Mouse (Mus musculus): ENCODE measurements around the gene Bgn.
"Not testable (repeated sequence)": the region's sequence is repeated elsewhere in the genome, so short reads cannot be mapped to it uniquely, and the experiment has no call there.

The Bgn gene

DNA sequence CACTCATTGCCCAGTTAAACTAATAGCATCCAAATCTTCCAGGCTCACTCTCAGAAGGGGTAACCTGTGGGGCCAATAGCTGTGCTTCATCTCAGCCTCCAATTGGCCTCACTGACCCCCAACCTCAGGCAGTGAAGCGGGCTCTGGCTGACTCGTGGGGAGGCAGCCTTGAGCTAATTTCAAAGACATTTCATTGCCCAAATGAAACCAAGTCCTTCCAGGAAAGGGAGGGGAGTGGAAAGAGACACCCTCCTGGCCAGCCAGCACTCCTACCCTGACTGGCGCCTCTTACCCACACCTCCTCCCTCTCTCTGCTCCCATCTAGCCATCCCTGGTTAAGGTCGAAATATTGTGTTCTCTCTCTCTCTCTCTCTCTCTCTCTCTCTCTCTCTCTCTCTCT, 6.8 kb downstream of the Bgn start:
- in situ Hi-C loops (cut with MboI, MseI): no loop called here

DNA sequence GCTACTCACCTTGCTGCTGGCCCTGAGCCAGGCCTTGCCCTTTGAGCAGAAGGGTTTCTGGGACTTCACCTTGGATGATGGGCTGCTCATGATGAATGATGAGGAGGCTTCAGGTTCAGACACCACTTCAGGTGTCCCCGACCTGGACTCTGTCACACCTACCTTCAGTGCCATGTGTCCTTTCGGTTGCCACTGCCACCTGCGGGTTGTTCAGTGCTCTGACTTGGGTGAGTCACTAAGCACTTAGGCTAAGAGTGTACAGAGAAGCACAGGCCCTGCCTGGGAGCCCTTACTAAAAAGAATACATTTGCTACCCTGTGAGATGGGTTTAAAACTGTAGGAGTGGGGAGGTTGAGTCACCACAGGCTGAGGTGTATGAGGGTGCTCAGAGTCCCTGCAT, 7.4 kb downstream of the Bgn start:
- in situ Hi-C loops (cut with MboI, MseI): no loop called here

DNA sequence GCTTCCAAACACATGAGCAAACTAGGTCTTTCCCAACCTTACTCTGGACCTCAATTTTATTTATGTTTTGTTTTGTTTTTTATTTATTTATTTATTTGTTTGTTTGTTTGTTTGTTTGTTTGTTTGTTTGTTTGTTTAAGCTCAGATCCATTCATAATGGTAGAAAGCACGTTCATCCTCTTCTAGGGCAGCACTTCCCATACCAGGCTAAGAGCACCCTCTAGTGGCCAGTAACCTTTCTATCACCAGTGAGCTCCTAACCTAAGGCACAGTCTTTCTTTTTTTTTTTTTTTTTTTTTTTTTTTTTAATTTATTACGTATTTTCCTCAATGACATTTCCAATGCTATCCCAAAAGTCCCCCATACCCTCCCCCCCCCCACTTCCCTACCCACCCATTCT, 10.2 kb downstream of the Bgn start:
- in situ Hi-C loops (cut with MboI, MseI): not testable (repeated sequence)

DNA sequence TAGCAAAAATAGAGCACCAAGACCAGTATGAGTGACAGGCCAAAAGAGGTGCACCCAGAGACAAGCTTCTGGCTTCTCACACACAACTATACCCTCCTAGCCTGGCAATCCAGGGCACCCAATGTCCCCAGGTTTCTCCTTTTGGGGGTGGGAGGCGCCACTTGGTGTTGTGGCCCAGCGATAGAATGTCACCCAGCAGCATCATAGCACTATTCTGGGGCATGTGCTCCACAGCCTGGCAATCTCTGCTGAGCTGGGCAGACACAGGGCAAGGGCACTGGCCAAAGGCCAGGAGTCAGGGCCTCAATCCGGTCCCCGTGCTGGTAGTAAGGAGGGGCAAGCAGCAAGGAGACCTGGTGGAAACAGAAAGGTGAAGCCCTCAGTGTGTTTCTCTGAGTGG, 13.3 kb downstream of the Bgn start:
- in situ Hi-C loops (cut with MboI, MseI): no loop called here

DNA sequence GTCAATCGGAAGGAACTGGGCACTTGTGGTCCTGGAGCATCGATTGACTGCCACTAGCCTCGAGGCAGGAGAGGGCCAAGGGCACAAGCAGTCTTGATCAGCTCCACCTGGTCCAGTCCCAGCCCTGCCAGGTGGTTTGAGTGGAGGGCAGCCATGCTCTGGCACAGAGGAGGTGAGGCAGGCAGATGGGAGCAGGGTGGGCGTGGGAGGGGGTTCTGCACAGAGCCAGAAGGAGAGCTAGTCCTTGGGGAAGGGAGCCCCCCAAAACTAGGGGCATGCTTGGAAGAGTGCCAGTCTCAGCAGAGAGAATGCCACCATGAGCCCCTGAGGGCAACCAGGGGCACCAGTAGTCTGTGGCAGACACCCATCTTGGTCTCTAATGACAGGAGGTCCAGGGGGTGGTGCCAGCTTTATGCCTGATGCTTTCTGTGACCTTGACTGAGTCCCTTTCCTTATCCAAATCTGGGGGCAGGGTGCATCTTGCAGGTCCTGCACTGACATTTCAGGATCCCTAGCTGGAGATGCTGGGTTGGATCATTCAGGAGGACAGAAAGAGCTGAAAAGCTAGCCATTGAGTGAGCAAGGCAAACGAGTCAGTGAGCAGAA, 21.8 kb downstream of the Bgn start:
- in situ Hi-C loops (cut with MboI, MseI): no loop called here

DNA sequence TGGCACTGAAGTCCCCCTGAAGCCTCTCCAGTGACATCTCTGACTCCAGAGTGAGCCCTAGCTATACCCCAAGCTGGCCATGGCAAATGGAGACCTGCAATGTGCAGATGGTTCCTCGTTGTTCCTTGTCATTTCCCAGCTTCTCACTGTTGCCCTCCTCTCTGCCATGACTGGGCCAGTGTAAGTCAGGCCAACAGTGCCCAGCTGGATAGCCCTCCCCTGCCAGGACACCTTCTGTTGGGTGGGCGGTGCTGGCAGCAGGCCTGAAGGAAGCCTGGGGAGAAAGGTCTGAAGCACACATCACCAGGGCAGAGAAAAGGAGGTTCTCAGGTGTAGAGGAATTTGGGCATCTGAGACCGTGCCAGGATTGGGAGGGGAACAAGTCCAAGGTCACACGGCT, 23.2 kb downstream of the Bgn start:
- in situ Hi-C loops (cut with MboI, MseI): no loop called here

DNA sequence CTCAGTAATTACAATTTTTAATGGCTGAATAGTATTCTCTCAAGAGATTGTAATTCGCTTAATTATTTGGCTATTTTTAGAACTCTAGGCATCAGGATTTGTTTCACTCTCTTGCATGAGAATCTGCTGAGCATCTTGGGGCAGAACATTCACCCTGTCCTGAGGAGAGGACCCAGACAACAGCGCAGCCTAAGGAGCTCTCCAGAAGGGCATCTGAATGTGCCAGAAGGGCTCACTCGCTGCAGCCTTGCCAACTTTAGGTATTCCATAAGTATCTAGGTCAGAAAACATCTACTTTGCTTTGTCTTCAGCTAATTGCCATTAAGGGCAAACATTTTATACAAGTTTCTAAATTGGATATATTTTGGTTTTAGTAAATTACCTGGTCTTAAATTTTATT, 25.8 kb downstream of the Bgn start:
- in situ Hi-C loops (cut with MboI, MseI): no loop called here

DNA sequence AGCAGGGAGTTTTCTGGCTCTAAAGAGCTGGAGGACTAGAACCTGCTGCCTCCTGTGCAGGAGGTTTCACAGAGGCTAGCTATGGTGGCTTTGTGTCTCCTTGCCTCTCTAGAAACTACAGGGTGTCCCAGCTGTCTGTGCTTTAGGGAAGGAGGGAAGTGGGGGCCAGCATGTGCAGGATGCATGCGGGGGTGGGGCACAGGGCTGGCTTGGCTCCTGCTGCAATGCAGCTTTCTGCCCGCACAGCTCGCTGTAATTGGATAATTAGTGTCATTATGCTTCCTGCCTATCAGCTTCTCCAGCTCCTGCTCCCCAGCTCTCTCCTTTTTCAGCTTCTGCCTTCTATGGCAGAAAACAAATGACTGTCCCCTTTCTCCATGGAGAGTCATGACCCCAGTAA, 29.5 kb downstream of the Bgn start:
- in situ Hi-C loops (cut with MboI, MseI): no loop called here

DNA sequence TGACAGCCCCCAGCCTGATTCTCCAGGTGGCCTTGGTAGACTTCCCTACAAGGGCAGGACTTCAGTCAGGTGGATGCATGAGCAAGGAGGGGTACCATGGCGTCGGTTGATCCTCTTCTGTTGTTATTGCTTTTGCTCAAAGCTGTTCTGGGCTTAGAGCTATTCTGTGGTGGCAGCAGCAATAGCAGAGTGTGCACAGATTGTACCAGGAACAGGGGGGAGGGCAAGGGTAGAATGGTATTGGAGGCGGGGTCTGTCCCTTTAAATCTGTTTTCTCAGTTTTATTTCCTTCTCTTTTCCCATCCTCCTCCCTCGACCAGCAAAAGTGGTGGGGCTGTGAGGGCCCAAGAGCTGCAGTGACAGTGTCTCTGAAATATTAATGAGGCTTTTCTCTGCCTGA, 33.2 kb downstream of the Bgn start:
- in situ Hi-C loops (cut with MboI, MseI): no loop called here

DNA sequence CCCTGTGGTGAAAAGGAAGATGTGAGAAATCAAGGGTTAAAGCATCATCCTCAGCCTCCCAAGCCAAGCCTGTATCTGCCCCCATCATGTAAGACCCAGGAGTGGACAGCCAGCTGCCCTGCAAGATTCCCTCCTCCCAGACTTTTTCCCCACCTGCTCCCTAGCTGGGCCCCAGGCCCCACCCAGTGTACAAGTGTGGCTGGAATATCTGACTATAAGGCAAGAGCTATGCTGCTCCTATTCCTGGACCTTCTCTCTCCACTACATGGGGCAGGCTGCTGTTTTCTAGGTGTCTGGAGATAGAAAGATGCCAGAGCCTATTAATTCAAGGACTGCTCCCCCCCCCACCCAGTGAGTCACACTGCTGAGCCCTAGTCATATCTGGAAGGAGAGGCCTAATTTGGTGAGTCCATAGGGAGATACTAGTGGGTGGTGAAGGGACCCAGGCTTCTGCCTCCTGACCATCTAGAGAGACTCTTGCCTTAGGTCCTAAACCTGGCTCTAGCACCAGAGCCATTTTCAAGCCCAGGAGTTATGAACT, 33.7 kb downstream of the Bgn start:
- in situ Hi-C loops (cut with MboI, MseI): no loop called here

DNA sequence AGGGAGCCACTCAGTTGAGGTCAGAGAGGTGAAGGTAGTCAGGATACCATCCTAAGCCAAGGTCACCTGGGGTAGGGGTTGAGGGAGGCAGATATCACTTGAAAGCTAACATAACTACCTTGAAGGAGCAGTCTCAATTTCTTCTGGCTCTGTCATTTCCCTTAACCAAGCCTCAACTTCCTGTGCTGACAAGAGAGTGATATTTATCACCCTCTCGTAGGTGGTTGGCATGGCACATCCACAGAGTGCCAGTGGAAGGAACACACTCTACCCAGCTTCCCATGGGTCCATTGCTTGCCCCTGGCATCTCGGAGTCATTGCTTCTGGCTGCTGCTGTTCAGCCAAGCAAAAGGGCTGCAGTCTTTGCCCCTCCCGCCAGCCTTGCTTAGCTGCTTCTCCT, 37.3 kb downstream of the Bgn start:
- in situ Hi-C loops (cut with MboI, MseI): no loop called here

DNA sequence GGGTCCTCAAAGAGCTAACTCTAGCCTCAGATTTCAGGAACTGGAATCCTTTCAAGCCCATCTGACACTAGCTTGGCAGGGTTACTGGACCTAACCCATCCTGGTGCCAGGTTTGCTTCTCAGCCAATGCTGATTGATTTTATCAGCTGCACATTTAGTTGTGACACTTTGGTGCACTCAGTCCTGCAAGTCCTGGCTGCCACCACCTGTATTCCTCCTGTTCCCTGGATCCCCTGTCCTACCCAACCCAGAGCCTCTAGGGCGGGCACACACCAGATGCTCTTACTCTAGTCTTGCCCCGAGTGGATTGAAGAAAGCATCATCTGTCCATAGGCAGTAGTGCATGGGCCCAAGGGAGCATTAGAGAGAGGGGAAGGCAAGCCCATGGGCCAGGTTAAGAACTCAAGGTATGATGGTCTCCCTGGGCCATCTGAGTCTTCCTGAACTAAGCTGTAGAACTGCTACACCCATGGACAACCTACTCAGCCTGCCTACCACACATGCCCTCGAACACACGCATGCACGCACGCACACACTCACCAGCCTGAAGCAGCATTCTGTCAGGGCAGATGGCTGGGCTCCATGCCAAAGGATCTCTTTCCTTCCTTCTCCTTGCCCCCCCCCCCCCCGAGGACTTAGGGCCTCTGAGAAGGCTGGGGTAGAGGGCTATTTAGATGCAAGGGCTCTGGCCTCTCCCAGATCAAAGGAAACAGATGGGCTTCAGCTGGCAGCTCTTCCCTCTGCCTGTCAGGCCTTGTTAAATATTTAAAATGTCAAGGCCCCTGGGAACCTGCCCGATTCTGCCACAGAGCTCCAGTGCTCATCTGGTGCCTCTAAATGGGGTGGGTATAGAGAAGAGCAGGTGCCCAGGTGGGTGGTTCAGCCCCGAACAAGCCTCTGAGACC, 41.2 kb downstream of the Bgn start:
- in situ Hi-C loops (cut with MboI, MseI): no loop called here

DNA sequence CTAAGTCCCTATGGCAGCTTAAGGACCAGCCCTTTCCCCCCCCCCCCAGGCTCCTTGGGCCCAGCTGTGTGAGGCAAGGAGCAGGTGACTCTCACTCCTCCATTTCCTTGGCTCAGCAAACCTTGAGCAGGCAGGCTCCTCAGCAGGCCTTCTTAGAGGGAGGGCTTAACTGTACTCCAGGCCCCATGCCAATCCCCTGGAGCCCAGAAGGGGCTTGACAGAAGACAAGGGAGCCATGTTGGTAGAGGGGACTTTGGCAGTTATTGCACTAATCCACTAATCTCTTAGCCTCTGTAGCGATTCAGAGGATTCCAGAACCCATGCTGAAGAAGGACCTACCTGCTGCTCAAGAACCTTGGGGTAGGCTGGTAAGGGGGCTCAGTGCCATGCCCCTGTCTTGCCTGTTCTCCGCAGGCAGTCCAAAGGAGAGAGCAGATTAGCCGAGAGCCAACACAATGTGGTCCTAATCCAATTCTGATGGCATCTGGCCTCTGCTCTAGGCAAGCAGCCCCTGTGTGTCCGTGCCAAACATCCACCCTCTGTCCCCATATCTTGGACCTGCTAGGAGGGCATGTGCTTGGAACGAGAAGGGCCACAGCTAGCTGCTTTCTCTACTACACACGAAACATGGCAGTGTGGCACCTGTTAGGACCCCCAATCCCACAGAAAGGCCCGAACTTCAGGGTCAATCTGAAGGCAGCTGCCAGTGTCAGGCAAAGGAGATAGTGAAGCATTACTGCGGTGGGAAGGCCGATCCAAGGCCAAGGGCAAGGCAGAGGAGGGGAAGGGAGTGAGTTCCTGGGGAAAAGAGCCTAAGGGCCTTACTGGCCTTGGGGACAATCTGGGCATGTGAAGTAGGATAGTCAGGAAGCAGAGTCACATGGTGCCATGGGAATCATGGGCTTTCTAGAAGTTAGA, 42.1 kb downstream of the Bgn start:
- in situ Hi-C loops (cut with MboI, MseI): no loop called here

DNA sequence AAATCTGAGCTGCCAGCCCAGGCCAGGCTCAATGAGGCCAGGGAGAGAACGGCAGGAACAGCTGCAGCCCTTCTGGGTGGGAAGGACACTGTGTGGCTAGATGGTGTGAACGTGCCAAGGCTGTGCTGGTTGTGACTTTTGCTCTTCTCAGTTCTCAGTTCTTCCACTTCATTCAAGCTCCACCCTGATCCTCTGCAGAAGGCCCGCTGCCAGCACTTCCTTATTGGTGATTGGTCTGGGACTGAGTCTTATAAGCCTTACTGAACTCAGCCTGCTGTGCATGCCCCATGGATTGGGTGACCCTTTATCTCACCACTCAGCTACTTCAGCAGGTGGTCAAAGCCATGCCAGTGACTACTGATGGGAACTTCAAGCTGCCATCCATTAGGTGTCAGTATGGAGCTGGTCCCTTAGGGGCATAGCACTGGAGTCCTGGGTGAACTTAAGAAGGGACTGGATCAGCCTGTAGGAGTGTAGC, 43.0 kb downstream of the Bgn start:
- in situ Hi-C loops (cut with MboI, MseI): no loop called here

DNA sequence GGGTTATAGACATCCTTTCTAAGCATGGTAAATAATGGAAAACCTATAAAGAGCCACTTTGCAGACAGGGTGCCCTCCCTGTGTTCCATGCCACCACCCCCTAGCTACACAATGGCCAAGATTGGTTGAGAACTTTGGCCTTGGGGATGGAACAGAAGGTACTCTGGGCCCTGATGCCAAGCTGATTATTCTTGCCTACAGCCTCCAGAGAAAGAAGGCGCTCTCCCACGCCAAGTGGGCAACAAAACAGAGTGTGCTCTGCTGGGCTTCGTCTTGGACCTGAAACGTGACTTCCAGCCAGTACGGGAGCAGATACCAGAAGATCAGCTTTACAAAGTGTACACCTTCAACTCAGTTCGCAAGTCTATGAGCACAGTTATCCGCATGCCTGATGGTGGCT, 54.5 kb downstream of the Bgn start:
- in situ Hi-C loops (cut with MboI, MseI): no loop called here

DNA sequence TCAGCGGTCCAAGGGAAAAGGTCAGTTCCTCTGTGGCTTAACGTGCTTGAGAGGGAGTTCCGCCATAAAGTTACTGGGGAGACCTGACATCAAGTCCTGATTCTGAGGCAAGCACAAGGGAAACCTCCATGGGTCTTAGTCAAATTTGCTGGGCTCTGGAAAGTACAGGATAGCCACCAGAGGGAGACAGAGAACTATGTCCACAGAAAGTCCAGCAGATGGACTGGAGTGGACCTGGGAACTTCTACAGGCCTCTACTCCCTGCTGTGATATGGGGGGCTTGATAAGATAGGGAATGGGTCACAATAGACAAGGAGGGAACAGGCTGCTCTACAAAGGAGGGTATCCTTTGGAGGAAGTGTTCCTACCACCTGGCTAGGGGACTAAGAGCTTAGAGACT, 59.9 kb downstream of the Bgn start:
- in situ Hi-C loops (cut with MboI, MseI): no loop called here

Measured in regulatory T cell (primary cell).